Mouse (Mus musculus): ENCODE data around the gene Top3b. TPM values are rescaled to one million over a fixed set of nuclear protein-coding genes. Genes with fewer than 3 reads are reported as not detected.
"Not testable (repeated sequence)": the region's sequence is repeated elsewhere in the genome, so short reads cannot be mapped to it uniquely, and the experiment has no call there.

The Top3b gene
- 74.2 and 81.7 TPM in 2 replicates for polyA plus RNA-seq (2016; fragmentation: Nextera tagmentation; extraction: Ambion mirVana)

- Histone ChIP-seq H3K9ac (peak within 1 kb of the TSS; percentile 79), H3K27me3 (no peaks in the 10 kb centered on the region), H3K36me3 (peaks cover 7% of the 10 kb centered on the region), H3K4me1 (peaks cover 8% of the 10 kb centered on the region), H3K27ac (peak within 1 kb of the TSS; percentile 94), H3K4me2 (replicated peaks) (peak within 1 kb of the TSS; percentile 64), H3K4me3 (peak within 1 kb of the TSS; percentile 67), H3K9me3 (replicated peaks) (no peaks in the 10 kb centered on the region)
- under 1% methylated on average over 42 of the region's 49 CpGs for WGBS
- peak; percentile 96 for ATAC-seq (ENCODE audit: low FRiP score)
Measured at GRCm38 (mm10) chr16:16870617-16871331, at the start of gene Top3b, which contains the start of gene Vpreb1. Gene Top3b (plus strand): TSS chr16:16870736. Gene Vpreb1 (minus strand): TSS chr16:16870843.

GRCm38 (mm10) chr16:16825476-16825875 is 45.1 kb upstream of the Top3b start:
- H3K27me3 ChIP-seq, result no peaks in the 10 kb centered on the region
- 0 out of 2 replicates have a peak, but pooled peaks cover 2% of the 10 kb centered on the region for H3K4me1 ChIP-seq

GRCm38 (mm10) chr16:16826223-16826622 is 44.3 kb upstream of the Top3b start:
- Histone ChIP-seq H3K4me1 (0 out of 2 replicates have a peak, but pooled peaks cover 2% of the 10 kb centered on the region), H3K27me3 (no peaks in the 10 kb centered on the region), H3K36me3 (no peaks in the 10 kb centered on the region), H3K4me2 (replicated peaks) (no peak overlapping the region), H3K4me3 (no peak overlapping the region), H3K9ac (no peak overlapping the region), H3K27ac (no peak overlapping the region), H3K9me3 (replicated peaks) (no peaks in the 10 kb centered on the region)
- WGBS, result 75% methylated on average over 2 of the region's 2 CpGs
- no peak for ATAC-seq (ENCODE audit: low FRiP score)

More at GRCm38 (mm10) chr16:16825476-16825875, 45.1 kb upstream of the Top3b start:
- Histone ChIP-seq H3K9ac (no peak overlapping the region), H3K27ac (no peak overlapping the region), H3K9me3 (replicated peaks) (no peaks in the 10 kb centered on the region), H3K4me2 (replicated peaks) (no peak overlapping the region), H3K4me3 (no peak overlapping the region), H3K36me3 (no peaks in the 10 kb centered on the region)
- no peak for ATAC-seq (ENCODE audit: low FRiP score)
- WGBS, result 35% methylated on average over 5 of the region's 5 CpGs

- Histone ChIP-seq H3K9ac (peak within 1 kb of the TSS; percentile 58), H3K9me3 (replicated peaks) (no peaks in the 10 kb centered on the region), H3K4me1 (0 out of 2 replicates have a peak, but pooled peaks cover 2% of the 10 kb centered on the region), H3K27ac (no peak within 1 kb of the TSS), H3K4me3 (peak within 1 kb of the TSS; percentile 52), H3K36me3 (no peaks in the 10 kb centered on the region), H3K4me2 (replicated peaks) (peak within 1 kb of the TSS; percentile 77), H3K27me3 (no peaks in the 10 kb centered on the region)
- ATAC-seq (ENCODE audit: low FRiP score), result peak; percentile 95
- WGBS, result 10% methylated on average over 33 of the region's 33 CpGs
Measured at GRCm38 (mm10) chr16:16828757-16829615, 41.5 kb upstream of the Top3b start, which contains the start of gene Spag6l. Gene Spag6l (minus strand): TSS chr16:16829456.

- Histone ChIP-seq H3K4me3 (no peak overlapping the region), H3K9me3 (replicated peaks) (no peaks in the 10 kb centered on the region), H3K27me3 (no peaks in the 10 kb centered on the region), H3K27ac (no peak overlapping the region), H3K4me1 (0 out of 2 replicates have a peak, but pooled peaks cover 2% of the 10 kb centered on the region), H3K9ac (no peak overlapping the region), H3K4me2 (replicated peaks) (peak overlapping the region; percentile 77; the same call in 1 of the 2 replicates), H3K36me3 (no peaks in the 10 kb centered on the region)
- peak; percentile 51; the same call in 1 of the 2 replicates for ATAC-seq (ENCODE audit: low FRiP score)
- 84% methylated on average over 3 of the region's 3 CpGs for WGBS
Measured at GRCm38 (mm10) chr16:16829671-16830070, 40.9 kb upstream of the Top3b start.

- no peak overlapping the region for H3K4me3 ChIP-seq
- H3K9me3 ChIP-seq (replicated peaks), result no peaks in the 10 kb centered on the region
- H3K36me3 ChIP-seq, result no peaks in the 10 kb centered on the region
- no peak overlapping the region for H3K4me2 ChIP-seq (replicated peaks)
- H3K27me3 ChIP-seq, result no peaks in the 10 kb centered on the region
- H3K9ac ChIP-seq, result no peak overlapping the region
- ATAC-seq (ENCODE audit: low FRiP score), result no peak
- H3K27ac ChIP-seq, result no peak overlapping the region
- H3K4me1 ChIP-seq, result no peaks in the 10 kb centered on the region
Measured at GRCm38 (mm10) chr16:16849196-16849595, 21.3 kb upstream of the Top3b start.

GRCm38 (mm10) chr16:16852411-16852810 is 18.1 kb upstream of the Top3b start:
- 84% methylated on average over 3 of the region's 3 CpGs for WGBS
- Histone ChIP-seq H3K4me3 (no peak overlapping the region), H3K36me3 (no peaks in the 10 kb centered on the region), H3K4me1 (no peaks in the 10 kb centered on the region), H3K9me3 (replicated peaks) (no peaks in the 10 kb centered on the region), H3K4me2 (replicated peaks) (no peak overlapping the region), H3K27ac (no peak overlapping the region), H3K27me3 (no peaks in the 10 kb centered on the region), H3K9ac (no peak overlapping the region)
- ATAC-seq (ENCODE audit: low FRiP score), result no peak

GRCm38 (mm10) chr16:16854836-16855235 is 15.7 kb upstream of the Top3b start:
- 36% methylated on average over 6 of the region's 6 CpGs for WGBS
- no peak overlapping the region for H3K4me3 ChIP-seq
- H3K4me2 ChIP-seq (replicated peaks), result no peak overlapping the region
- H3K4me1 ChIP-seq, result no peaks in the 10 kb centered on the region
- H3K27me3 ChIP-seq, result no peaks in the 10 kb centered on the region
- no peak overlapping the region for H3K9ac ChIP-seq
- ATAC-seq (ENCODE audit: low FRiP score), result no peak
- H3K27ac ChIP-seq, result no peak overlapping the region
- no peaks in the 10 kb centered on the region for H3K36me3 ChIP-seq
- no peaks in the 10 kb centered on the region for H3K9me3 ChIP-seq (replicated peaks)

GRCm38 (mm10) chr16:16855541-16855940 is 15.0 kb upstream of the Top3b start:
- Histone ChIP-seq H3K36me3 (no peaks in the 10 kb centered on the region), H3K27ac (no peak overlapping the region), H3K4me2 (replicated peaks) (no peak overlapping the region), H3K4me1 (no peaks in the 10 kb centered on the region), H3K4me3 (no peak overlapping the region), H3K9me3 (replicated peaks) (no peaks in the 10 kb centered on the region), H3K27me3 (no peaks in the 10 kb centered on the region), H3K9ac (no peak overlapping the region)
- 96% methylated on average over 1 of the region's 1 CpGs for WGBS
- ATAC-seq (ENCODE audit: low FRiP score), result no peak

GRCm38 (mm10) chr16:16856054-16856453 is 14.5 kb upstream of the Top3b start:
- 83% methylated on average over 9 of the region's 9 CpGs for WGBS
- not testable (repeated sequence) for H3K9ac ChIP-seq; H3K27ac ChIP-seq; ATAC-seq (ENCODE audit: low FRiP score); H3K36me3 ChIP-seq; H3K9me3 ChIP-seq (replicated peaks); H3K4me2 ChIP-seq (replicated peaks); H3K4me3 ChIP-seq; H3K4me1 ChIP-seq; H3K27me3 ChIP-seq

GRCm38 (mm10) chr16:16856731-16857476 is 13.6 kb upstream of the Top3b start:
- WGBS, result 76% methylated on average over 13 of the region's 13 CpGs
- Histone ChIP-seq H3K4me2 (replicated peaks) (no peak overlapping the region), H3K27ac (no peak overlapping the region), H3K36me3 (no peaks in the 10 kb centered on the region), H3K9me3 (replicated peaks) (no peaks in the 10 kb centered on the region), H3K4me1 (no peaks in the 10 kb centered on the region), H3K4me3 (no peak overlapping the region), H3K27me3 (no peaks in the 10 kb centered on the region), H3K9ac (no peak overlapping the region)
- ATAC-seq (ENCODE audit: low FRiP score), result no peak

GRCm38 (mm10) chr16:16862288-16862687 is 8.2 kb upstream of the Top3b start:
- ATAC-seq (ENCODE audit: low FRiP score), result no peak

More at GRCm38 (mm10) chr16:16862288-16862687, 8.2 kb upstream of the Top3b start:
- WGBS, result 80% methylated on average over 3 of the region's 3 CpGs
- H3K36me3 ChIP-seq, result no peaks in the 10 kb centered on the region
- no peak overlapping the region for H3K9ac ChIP-seq
- no peak overlapping the region for H3K27ac ChIP-seq
- no peak overlapping the region for H3K4me2 ChIP-seq (replicated peaks)
- H3K27me3 ChIP-seq, result no peaks in the 10 kb centered on the region
- H3K4me3 ChIP-seq, result no peak overlapping the region
- no peaks in the 10 kb centered on the region for H3K4me1 ChIP-seq
- H3K9me3 ChIP-seq (replicated peaks), result no peaks in the 10 kb centered on the region
